Mouse (Mus musculus) small intestine, adult 2 months (tissue): ENCODE measurements around the gene Faap20.

Experiments used
- CTCF ChIP-seq: fragments of 200-500 bp; IDR thresholded peaks from 2 replicates; pipeline ENCODE4 v1.5.1; 2012; ENCODE audit warnings: low read depth, mild to moderate bottlenecking, control low read depth, inconsistent platforms, low read length, moderate library complexity, mixed read lengths; ENCODE audit not compliant: insufficient replicate concordance, insufficient read length; ENCODE audit errors: extremely low read depth
- POLR2A ChIP-seq: fragments of 200-500 bp; IDR thresholded peaks from 2 replicates; pipeline ENCODE4 v1.6.1; 2012; ENCODE audit warnings: low read depth, mild to moderate bottlenecking, control low read depth, inconsistent platforms, low read length, moderate library complexity

DNA sequence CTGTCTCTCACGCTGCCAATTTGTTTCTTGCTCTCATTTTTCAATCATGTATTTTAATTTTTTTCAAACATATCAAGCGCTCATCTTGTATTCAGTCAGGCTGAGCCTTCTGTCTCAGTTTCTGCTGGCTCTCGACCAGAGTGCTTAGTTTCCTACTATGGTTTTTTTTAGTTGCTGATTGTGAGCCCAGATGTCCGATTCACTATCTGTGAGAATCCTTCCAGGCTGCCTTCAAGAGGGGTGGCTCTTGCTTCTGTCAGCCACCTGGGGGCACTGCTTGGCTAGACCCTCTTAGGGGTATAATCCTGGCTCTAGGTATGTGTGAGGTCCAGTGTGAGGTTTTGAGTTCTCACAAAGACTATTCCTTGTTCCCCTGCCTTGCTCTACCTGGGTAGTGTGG is 46.4 kb downstream of the Faap20 start:
- TF ChIP-seq POLR2A (no peak), CTCF (no peak)
